Mouse (Mus musculus) forelimb bud, embryonic 11.5 days (tissue): ENCODE results near the gene Traip.

Experiments
- DNase-seq: peaks from one replicate; pipeline ENCODE4 v3.0.0-alpha.2; 2012; ENCODE audit warnings: low read depth, low spot score

Gene Traip

GRCm38 (mm10) chr9:107934146-107934545, 15.8 kb upstream of the Traip start:
- DNase-seq = no peak

DNA sequence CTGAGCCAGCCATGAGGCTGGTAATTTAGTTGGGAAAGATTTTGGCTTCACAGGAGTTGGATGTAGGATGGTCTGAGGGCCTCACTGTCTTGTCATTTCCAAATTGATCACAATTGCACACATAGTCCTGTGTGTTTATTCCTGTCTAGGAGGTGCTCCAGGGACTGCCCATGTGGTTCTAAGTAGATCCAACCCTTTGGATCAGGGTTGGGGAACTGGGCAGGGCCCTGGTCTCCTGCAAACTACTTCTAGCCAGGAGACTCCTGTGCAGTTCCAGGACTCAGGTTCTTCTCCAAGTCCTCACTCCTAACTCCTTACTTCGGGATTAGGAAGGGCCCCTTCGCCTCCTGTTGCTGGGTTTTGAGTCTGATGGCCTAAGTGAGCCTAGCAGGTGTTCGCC, 14.6 kb upstream of the Traip start, which contains the start of gene Camkv:
Gene Camkv, plus strand, starts transcription at position 301 of the 400 bp plus-strand sequence.
- DNase-seq = no peak

- DNase-seq = peak; percentile 30
Measured at GRCm38 (mm10) chr9:107935790-107936214, 14.1 kb upstream of the Traip start.

- DNase-seq = peak; percentile 24
Measured at GRCm38 (mm10) chr9:107936215-107936822, 13.6 kb upstream of the Traip start.

GRCm38 (mm10) chr9:107936831-107937230, 13.1 kb upstream of the Traip start:
- DNase-seq = no peak

DNA sequence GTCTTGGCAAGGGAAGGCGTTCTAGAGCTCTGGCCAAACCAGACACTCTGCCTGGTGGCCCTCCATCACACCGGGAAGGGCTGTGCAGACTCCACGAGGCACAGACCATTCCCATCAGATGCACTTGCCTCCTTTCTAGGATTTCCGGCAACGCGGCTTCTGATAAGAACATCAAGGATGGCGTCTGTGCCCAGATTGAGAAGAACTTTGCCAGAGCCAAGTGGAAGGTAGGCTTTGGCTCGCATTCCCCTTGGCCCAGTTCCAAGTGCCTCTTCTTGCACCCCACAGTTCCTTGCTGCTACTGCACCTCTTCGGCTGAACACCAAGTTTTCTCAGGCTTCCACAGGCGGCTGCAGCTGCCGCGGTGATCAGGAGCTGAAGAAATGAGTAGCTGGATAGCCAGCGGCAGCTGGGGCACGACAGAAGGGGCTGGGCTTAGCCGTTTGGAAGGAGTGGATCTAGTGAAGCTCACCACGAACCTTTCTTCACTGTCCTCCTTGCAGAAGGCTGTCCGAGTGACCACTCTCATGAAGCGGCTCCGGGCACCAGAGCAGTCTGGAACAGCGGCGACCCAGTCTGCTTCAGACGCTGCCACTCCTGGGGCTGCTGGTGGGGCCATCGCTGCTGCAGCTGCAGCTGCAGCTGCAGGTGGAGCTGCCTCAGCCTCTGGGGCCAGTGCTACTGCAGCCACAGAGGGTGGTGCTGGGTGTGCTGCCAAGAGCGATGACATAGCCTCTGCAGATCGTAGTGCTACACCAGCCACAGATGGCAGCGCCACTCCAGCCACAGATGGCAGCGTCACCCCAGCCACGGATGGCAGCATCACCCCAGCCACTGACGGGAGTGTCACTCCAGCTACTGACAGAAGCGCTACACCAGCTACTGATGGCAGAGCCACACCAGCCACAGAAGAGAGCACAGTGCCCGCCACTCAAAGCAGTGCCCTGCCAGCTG, 2.4 kb upstream of the Traip start:
- DNase-seq = no peak

DNA sequence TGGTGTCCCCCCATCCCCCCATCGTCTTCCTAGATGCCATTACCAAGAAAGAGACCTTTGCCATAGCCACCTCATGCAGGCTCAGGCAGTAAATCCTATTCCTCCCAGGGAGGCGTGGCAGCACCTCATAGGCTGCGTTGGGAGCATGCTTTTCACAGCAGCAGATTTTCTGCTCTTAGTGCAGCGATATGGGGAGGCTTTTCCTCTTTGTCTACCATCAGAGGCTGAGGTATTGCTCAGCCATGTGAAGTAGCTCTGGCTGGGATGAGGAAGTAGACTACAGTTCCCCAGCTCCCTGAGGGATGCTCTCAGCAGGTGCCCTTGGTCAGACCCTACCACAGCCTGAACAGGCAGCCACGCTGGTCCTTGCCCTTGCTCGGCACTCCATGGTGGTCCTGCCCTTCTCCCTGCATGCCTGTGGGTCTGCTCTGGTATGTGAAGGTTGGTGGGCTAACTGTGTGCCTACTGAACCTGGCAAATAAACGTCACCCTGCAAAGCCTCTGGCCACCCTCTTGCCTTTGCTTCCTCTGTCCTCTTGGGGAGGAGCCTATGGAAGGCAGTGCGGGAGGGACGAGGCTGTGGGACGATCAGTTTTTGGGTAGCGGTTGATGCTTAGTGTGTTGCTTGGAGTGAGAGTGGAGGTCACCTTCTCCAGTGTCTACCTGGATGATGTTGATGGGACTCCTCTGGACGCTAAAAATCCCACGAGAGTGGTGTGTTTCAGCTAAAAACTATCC, 583 bp upstream of the Traip start:
- DNase-seq = no peak

DNA sequence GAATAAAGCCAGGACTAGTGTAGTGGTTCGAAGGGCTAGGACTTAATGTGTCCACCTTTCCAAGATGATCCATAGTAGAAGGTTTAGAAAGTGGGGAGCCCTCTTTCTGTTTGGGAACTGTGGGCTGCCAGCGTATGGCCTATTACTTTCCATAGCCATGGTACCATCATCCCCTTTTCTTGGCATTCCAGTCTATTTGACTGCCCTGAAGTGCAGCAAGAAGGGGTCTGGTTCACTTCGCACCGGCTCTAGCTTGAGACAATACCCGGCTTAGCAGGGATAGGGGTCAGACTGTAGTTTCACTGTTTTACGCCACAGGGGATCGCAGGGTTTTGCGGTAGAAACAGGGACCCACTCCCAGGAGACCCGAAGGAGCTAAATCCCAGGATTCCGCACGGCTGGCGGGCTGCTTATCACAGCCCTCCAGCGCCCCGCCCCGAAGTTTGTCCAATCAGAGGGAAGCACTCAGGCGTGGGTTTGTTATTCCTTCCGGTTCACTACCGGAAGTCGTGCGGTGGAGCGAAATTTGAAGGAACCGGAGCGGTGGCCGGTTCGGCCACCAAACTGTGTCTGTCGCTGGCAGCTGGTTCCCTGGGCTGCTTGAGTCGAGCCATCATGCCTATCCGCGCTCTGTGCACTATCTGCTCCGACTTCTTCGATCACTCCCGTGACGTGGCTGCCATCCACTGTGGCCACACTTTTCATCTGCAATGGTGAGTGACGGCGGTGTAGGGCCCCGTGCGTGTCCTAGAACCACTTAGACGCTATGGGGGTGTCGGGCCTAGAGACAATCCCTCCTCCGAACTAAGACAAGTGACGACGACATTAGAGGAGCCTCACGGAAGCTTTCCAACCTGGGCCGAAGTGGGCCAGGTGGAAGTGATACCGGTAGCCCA, 772 bp downstream of the Traip start:
- peak; percentile 89 for DNase-seq

- DNase-seq = no peak
Measured at GRCm38 (mm10) chr9:107955613-107956289, 5.8 kb downstream of the Traip start.

- DNase-seq = no peak
Measured at GRCm38 (mm10) chr9:107957141-107957540, 7.2 kb downstream of the Traip start.

- DNase-seq = no peak
Measured at GRCm38 (mm10) chr9:107959896-107960295, 10.0 kb downstream of the Traip start.

GRCm38 (mm10) chr9:107960928-107961327, 11.0 kb downstream of the Traip start:
- no peak for DNase-seq

DNA sequence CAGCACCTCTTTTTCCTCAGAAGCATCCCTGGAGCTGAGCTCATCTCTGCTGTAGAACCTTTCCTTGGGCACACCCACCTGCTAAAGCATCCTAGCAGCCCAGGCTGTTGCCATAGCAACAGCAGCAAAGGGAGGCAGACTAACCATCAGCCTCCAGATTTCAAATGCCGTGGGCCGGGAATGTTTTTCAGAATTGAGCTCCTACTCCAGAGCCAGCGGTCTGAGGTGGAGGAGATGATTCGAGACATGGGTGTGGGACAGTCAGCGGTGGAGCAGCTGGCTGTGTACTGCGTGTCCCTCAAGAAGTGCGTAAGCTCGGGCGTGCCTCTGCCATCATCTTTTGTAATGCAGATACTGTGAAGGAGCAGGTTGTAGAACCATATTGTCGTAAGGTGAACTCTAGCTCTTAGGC, 11.4 kb downstream of the Traip start:
- no peak for DNase-seq

- no peak for DNase-seq
Measured at GRCm38 (mm10) chr9:107961881-107962280, 11.9 kb downstream of the Traip start.

DNA sequence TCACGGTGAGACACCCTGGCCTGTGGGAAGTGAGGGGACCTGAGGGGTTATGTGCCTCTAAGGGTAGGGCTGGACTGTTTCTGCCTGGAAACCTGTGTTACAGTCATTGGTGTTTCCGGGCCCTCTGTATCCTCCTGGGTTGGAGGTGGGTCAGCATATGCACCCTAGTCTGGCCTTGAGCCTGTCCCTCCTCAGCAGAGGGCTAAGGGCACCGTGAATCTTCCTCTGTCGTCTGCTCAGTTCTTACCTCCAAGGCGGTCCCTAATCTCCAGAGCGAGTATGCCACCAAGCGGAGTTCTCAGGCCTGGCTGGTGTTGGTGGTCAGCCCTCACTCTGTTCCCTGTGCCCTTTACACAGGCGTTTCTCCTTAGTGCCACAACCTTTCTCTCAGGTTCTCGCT, 13.0 kb downstream of the Traip start:
- no peak for DNase-seq

GRCm38 (mm10) chr9:107963700-107964099, 13.8 kb downstream of the Traip start:
- DNase-seq = peak; percentile 86

GRCm38 (mm10) chr9:107964681-107965080, 14.7 kb downstream of the Traip start:
- no peak for DNase-seq

DNA sequence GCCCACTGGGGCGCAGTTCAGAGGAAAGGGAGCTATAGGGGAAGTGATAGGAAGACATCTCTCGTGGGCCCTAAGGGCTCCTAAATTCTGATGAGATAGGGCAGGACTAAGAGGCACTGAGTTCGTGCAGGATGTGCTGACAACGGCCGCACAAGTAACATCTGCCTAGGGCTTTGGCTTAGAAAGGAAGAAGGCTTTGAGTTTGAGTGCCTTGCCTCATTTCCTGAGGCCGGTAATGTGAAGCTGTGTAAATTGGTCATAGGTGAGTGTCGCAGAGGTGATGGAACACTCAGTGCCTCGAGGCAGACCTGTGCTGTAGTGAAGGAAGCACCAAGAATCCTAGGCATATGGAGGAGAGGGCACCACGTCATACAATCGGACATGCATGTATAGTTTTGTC, 16.7 kb downstream of the Traip start:
- DNase-seq = no peak

- no peak for DNase-seq
Measured at GRCm38 (mm10) chr9:107967437-107967836, 17.5 kb downstream of the Traip start.

DNA sequence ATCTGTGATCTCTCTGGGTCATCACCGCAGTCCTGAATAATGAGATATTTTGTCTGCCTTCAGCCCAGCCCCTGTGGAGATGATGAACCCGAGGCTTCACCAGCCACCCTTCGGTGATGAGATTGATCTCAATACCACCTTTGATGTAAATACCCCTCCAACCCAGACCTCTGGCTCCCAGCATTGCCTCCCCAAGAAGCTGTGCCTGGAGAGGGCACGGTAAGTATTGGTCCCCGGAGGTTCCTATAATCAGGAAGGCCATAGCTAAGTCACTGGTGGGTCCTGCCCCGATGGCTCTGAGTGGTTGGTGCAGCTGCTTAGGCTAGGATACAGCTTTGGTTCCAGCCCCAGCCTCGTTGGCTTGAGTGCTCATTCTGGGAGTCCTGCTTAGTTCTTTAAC, 18.6 kb downstream of the Traip start:
- DNase-seq = no peak

DNA sequence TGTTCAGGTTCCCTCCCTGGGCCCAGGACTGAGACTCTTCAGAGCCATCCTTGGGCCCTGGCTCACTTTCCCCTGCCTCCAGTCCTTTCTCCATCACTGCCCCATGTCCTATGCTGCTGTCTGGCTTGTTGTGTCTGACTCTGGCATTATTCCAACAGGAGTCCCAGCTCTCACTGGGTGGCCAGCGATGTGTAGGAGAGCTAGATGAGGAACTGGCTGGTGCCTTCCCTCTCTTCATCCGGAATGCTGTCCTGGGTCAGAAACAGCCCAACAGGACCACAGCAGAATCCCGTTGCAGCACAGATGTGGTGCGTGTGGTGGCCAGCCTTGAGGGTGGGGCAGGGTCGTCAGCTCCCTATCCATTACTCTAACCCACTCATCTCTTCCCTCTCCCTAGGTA, 20.4 kb downstream of the Traip start:
- no peak for DNase-seq
